Mouse (Mus musculus) thymus, adult 2 months (tissue): Measurements from ENCODE around the gene Wiz.

Experiments
- CTCF ChIP-seq: fragments of 200-500 bp; IDR thresholded peaks from 2 replicates; pipeline ENCODE4 v1.5.1; 2012; ENCODE audit warnings: mild to moderate bottlenecking, control low read depth, low read length, moderate library complexity, borderline replicate concordance; ENCODE audit not compliant: control insufficient read depth, poor library complexity, insufficient read depth; ENCODE audit errors: extremely low read depth
- POLR2A ChIP-seq: fragments of 200-500 bp; IDR thresholded peaks from 2 replicates; pipeline ENCODE4 v1.6.1; 2012; ENCODE audit warnings: mild to moderate bottlenecking, low read length, control low read depth, moderate library complexity; ENCODE audit not compliant: control insufficient read depth, poor library complexity, insufficient read depth; ENCODE audit errors: extremely low read depth

DNA sequence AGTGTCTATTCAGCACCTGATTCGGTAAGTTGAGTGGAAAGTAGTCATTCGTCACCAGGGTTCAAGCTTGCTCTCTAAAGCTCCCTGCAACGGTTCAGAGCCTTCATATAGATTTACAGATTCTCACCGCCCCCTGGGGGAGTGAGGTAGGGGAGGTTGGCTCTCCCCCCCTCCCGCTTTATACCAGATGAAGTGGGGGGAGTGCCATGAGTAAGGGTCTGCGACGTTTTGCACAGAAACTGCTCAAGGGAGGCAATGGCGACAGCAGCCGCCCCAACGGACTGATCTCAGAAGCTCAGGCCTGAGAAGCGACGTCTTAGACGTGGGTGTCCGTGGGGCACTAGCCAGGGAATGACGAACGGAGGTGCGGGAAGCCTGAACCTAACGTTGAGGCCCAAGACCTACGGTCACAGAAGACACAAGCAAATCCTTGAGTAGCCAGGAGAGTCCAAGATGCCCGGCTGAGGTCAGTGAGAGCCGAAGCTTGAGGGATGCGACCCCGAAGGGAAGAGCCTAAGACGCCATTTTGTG lies 39.3 kb downstream of the Wiz start:
- TF ChIP-seq POLR2A (no peak), CTCF (no peak)
